Mouse (Mus musculus): ENCODE measurements around the gene Pter. TPM values are rescaled to one million over a fixed set of nuclear protein-coding genes. Genes with fewer than 3 reads are reported as not detected.

The Pter gene
- polyA plus RNA-seq, 1 experiment from 2014 or later: 38.8 TPM

DNA sequence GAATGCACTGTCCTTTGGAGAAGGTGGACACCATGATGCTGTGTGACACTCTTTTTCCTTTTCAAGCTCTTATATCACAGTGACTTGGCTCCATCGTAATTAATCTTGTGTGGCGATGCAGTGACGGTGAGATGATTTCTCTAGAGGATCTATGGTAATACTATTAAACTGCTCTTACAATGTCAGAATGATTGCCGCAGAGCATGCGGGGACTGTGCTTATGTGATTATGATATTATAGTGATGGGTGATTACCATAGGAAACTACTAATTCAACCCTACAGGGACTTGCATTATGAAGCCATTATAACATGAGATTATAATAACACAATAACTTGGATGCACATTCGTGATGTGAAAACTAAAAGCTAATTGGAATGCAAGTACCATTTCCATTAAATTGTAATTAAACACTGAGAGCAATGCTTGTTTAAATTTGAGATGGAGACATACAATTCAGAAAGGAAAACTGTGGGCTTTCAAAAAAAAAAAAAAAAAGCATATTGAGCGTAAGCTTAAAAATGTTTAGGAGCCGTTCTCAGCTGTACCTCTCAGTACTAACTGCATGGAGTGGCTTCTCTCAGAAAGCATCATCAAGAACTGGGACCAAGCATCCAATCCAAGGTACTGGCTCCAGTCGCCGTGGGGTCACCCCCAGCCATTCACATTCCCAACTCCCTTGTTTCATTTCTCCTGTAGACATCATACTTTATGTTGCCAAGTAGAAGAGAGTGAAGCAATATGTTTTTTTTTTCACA, 13.8 kb downstream of the Pter start:
- H3K36me3 ChIP-seq: 0 out of 2 replicates have a peak, but pooled peaks cover 7% of the 10 kb centered on the region
- H3K4me2 ChIP-seq: no peak overlapping the region
- H3K27me3 ChIP-seq (replicated peaks): no peaks in the 10 kb centered on the region
- H3K4me1 ChIP-seq (replicated peaks): peaks cover 2% of the 10 kb centered on the region; the same call in 1 of the 2 replicates
- no peak overlapping the region for H3K9ac ChIP-seq
- H3K9me3 ChIP-seq (replicated peaks): no peaks in the 10 kb centered on the region
- WGBS: 90% methylated on average over 10 of the region's 10 CpGs
- H3K4me3 ChIP-seq: no peak overlapping the region
- ATAC-seq (ENCODE audit: insufficient number of reproducible peaks, low FRiP score): no peak
- no peak overlapping the region for H3K27ac ChIP-seq (ENCODE audit: poor library complexity, severe bottlenecking)

DNA sequence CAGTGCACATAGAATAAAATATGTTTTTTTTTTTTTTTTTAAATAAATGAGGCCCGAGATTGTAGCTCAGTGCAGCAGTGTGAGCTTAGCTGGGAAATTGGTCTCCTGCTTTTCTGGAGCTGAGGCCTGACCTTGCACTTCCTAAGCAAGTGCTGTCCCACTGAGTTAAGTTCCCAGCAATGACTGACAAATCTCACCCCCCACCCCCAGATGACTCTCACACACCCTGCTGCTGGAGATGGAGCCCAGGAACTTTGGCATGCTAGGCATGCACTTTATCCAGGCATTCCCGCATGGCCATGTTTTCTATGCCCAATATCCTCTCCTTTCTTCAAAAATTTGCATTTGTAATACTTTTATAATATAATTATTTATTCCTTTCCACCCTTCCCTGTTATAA, 14.8 kb downstream of the Pter start:
- ATAC-seq (ENCODE audit: insufficient number of reproducible peaks, low FRiP score): no peak
- WGBS: 45% methylated on average over 2 of the region's 2 CpGs
- H3K9me3 ChIP-seq (replicated peaks): no peaks in the 10 kb centered on the region

DNA sequence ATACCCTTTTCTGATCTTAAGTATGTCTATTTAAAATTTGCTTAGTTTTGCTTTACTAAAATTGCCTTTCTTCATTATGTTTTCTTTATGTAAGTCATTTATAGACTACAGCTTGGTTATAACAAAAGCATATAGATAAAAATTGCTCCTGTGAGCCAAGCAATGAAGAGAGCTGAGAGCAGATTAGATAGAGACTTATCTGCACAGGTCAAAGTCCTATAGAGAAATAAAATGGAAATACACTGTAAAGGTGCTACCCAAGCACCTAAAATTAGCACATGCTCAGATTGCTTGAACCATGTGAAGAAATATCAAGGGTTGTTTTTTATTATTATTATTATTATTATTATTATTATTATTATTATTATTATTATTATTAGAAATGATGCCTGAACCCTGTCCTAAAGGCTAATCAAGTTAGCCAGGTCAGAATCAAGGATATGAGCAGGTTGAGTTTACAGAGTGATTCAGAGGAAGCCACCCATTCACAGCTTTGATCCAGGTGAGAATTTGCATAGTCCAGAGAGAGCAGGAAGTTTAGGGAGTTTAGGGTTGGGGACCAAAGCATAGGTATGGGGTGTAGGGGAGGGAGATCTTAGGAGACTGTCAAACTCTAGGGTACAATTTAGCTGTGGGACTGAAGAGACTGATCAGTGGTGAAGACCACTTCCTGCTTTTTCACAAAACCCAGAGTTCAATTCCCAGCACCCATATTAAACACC, 33.0 kb downstream of the Pter start:
- no peaks in the 10 kb centered on the region for H3K4me1 ChIP-seq (replicated peaks)
- no peak for ATAC-seq (ENCODE audit: insufficient number of reproducible peaks, low FRiP score)
- no peaks in the 10 kb centered on the region for H3K36me3 ChIP-seq
- no peak overlapping the region for H3K9ac ChIP-seq
- 0 out of 2 replicates have a peak, but pooled peaks cover 7% of the 10 kb centered on the region for H3K9me3 ChIP-seq (replicated peaks)
- H3K4me3 ChIP-seq: no peak overlapping the region
- H3K4me2 ChIP-seq: no peak overlapping the region
- no peak overlapping the region for H3K27ac ChIP-seq (ENCODE audit: poor library complexity, severe bottlenecking)
- no peaks in the 10 kb centered on the region for H3K27me3 ChIP-seq (replicated peaks)

More for the DNA sequence above, 14.8 kb downstream of the Pter start:
- no peak overlapping the region for H3K27ac ChIP-seq (ENCODE audit: poor library complexity, severe bottlenecking)
- peaks cover 2% of the 10 kb centered on the region; the same call in 1 of the 2 replicates for H3K4me1 ChIP-seq (replicated peaks)
- no peak overlapping the region for H3K4me3 ChIP-seq
- H3K27me3 ChIP-seq (replicated peaks): no peaks in the 10 kb centered on the region
- H3K36me3 ChIP-seq: 0 out of 2 replicates have a peak, but pooled peaks cover 7% of the 10 kb centered on the region
- H3K4me2 ChIP-seq: no peak overlapping the region
- no peak overlapping the region for H3K9ac ChIP-seq

DNA sequence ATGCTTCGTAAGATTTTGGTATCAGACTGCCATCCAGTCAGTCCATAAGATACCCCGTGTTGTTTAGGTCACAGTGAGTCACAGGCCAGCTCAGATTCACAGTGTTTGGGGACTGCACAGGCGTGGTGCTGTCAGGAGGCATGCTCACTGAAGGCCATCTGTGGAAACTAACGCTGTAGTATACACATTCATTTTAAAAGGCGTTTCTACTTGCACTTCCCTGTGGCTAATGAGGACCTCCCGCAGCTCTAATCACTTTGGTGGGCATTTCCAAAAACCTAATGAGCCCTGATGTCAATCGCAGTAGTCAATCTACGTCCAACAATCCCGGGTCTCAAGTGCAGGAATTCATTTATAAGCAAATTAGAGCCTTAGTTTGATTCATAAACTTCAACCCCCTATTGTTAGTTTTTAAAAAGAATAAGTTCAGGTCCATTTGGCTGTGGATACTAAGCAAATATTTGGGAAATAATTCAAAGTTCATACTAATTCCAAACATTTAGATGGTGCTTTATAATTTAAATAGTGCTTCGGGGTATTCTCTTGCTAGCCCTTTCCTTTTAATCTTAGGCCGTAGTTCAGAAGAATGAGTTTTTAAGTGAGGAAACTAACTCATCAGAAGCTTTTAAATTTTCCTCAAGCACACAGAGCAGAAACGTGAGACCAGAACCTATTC, 46.3 kb downstream of the Pter start:
- no peak overlapping the region for H3K4me2 ChIP-seq
- no peak overlapping the region for H3K4me3 ChIP-seq
- H3K27me3 ChIP-seq (replicated peaks): no peaks in the 10 kb centered on the region
- no peak for ATAC-seq (ENCODE audit: insufficient number of reproducible peaks, low FRiP score)
- H3K9ac ChIP-seq: no peak overlapping the region
- H3K9me3 ChIP-seq (replicated peaks): no peaks in the 10 kb centered on the region
- 85% methylated on average over 12 of the region's 12 CpGs for WGBS
- no peaks in the 10 kb centered on the region for H3K4me1 ChIP-seq (replicated peaks)
- H3K27ac ChIP-seq (ENCODE audit: poor library complexity, severe bottlenecking): no peak overlapping the region
- H3K36me3 ChIP-seq: no peaks in the 10 kb centered on the region

DNA sequence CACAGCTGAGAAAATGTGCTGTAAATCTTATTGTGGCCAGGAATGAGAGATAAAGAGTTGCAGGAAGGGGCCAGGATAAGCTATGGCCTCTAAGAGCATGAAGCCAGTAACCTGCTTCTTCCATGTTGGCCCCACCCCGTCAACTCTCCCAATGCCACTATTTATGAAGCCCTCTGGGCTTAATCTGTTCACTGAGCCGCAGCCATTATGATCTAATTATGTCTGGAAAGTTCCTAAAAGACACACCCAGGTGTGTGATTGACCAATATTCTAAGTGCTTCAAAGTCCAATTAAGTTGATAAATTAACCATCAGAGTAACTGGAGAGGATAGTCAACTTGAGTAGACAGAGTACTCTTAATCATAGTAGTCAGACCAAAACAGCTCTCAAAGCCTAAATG, 49.9 kb downstream of the Pter start:
- ATAC-seq (ENCODE audit: insufficient number of reproducible peaks, low FRiP score): no peak
- Histone ChIP-seq H3K9ac (no peak overlapping the region), H3K36me3 (peaks cover 6% of the 10 kb centered on the region), H3K4me3 (no peak overlapping the region), H3K4me2 (no peak overlapping the region), H3K27ac (ENCODE audit: poor library complexity, severe bottlenecking) (no peak overlapping the region), H3K9me3 (replicated peaks) (no peaks in the 10 kb centered on the region), H3K27me3 (replicated peaks) (no peaks in the 10 kb centered on the region), H3K4me1 (replicated peaks) (peaks cover 11% of the 10 kb centered on the region)
- WGBS: 92% methylated on average over 2 of the region's 2 CpGs

DNA sequence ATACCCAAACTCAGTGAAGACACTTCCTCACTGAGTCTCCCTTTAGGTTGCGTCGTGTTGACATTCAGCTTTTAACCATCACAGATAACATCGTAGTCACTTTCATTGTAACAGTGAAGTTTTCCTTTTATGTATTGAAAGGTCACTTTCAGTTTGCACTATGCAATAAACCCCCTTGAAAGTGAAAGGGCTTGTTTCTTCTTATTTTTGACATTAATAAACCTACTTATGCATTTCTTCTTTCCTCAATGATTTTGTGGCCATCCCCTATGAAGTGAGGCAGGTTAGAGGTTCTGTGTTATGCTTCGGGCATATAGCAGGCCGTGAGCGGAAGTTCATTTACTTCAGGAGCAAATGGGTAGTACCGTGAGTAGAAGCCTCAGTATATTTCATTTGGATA, 53.5 kb downstream of the Pter start:
- no peak overlapping the region for H3K4me2 ChIP-seq
- H3K4me3 ChIP-seq: no peak overlapping the region
- H3K9ac ChIP-seq: no peak overlapping the region
- no peaks in the 10 kb centered on the region for H3K27me3 ChIP-seq (replicated peaks)
- WGBS: 89% methylated on average over 7 of the region's 7 CpGs
- H3K36me3 ChIP-seq: peaks cover 17% of the 10 kb centered on the region
- ATAC-seq (ENCODE audit: insufficient number of reproducible peaks, low FRiP score): no peak
- peaks cover 11% of the 10 kb centered on the region for H3K4me1 ChIP-seq (replicated peaks)
- H3K9me3 ChIP-seq (replicated peaks): no peaks in the 10 kb centered on the region
- H3K27ac ChIP-seq (ENCODE audit: poor library complexity, severe bottlenecking): no peak overlapping the region

DNA sequence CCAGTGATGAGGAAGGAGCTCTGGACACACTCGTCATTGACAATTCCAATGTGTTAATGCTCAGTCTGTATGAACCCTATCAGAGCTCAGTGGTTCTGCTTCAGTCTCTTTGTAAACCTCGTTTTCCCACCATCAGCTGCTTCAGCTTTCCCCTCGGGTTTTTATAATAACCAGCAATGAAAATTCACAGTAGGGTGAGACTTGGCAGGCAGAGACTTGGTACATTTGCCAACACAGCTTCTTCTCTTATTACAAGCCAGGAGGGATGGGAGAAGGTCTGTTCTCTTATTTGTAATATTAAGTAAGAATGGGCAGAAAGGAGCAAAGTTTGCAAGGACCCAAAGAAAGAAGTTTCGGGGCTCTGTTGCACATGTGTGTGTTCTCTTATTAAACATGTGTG, 54.9 kb downstream of the Pter start:
- Histone ChIP-seq H3K27ac (ENCODE audit: poor library complexity, severe bottlenecking) (no peak overlapping the region), H3K9ac (no peak overlapping the region), H3K9me3 (replicated peaks) (no peaks in the 10 kb centered on the region), H3K36me3 (peaks cover 19% of the 10 kb centered on the region), H3K4me3 (no peak overlapping the region), H3K4me2 (no peak overlapping the region), H3K27me3 (replicated peaks) (no peaks in the 10 kb centered on the region), H3K4me1 (replicated peaks) (peaks cover 11% of the 10 kb centered on the region)
- WGBS: 77% methylated on average over 4 of the region's 4 CpGs
- ATAC-seq (ENCODE audit: insufficient number of reproducible peaks, low FRiP score): no peak

DNA sequence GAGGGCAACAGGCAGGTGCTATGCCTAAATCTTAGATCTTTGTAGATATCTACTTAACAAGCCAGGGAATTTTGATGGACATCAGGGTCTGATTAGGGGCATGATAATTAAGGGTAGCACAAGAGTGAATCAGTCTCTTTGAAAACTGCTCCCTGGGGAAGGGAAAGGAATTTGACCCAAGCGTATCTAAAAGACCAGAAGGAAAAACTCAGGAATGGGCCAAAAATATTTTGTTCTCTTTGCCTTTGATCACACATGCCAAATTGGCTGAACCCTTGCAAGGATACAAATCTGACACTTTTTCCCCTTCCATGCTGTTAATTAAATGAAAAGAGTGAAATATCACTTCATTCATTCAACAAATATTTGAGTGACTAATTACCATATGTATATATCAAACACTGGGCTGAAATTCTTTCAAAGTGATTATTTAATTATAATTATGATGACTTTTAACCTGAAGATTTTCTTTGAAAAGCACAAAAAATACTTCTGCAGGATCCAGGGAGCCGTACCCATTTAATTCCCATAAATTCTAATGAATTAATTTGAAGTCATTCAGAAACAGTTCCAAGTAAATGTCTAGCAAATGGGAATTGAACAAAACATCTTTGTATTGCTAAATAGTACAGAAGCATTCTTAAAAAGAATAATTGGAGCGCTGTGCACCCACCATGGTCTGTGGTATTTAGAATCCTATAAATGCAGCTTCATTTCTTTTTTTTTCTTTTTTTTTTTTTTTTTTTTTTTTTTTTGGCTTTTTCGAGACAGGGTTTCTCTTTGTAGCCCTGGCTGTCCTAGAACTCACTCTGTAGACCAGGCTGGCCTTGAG, 61.3 kb downstream of the Pter start:
- 77% methylated on average over 4 of the region's 4 CpGs for whole genome bisulfite sequencing

DNA sequence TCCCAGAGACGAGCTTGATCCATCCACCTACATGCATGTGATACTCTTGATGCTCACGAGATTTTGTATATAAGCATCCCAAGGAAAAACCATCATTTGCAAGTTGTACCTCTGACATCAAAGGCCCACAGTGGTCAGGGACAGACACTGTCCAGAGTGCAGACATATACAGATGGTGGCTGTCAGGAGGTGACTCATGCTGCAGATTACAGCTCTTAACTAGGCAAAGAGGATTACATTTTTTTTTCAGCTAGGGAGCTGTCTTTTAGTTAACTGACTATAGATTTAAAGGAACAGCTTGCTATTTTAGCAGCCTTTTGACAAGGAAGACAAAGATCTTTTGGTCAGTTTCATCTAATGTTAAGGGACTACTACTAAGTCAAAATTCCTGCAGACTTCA, 76.2 kb downstream of the Pter start:
- Histone ChIP-seq H3K4me3 (no peak overlapping the region), H3K27ac (ENCODE audit: poor library complexity, severe bottlenecking) (no peak overlapping the region), H3K4me2 (no peak overlapping the region), H3K9ac (no peak overlapping the region), H3K36me3 (peaks cover 12% of the 10 kb centered on the region), H3K27me3 (replicated peaks) (no peaks in the 10 kb centered on the region), H3K4me1 (replicated peaks) (peaks cover 9% of the 10 kb centered on the region; the same call in 1 of the 2 replicates), H3K9me3 (replicated peaks) (no peaks in the 10 kb centered on the region)
- no peak for ATAC-seq (ENCODE audit: insufficient number of reproducible peaks, low FRiP score)
- 32% methylated on average over 2 of the region's 2 CpGs for WGBS

More for the DNA sequence above, 61.3 kb downstream of the Pter start:
- Histone ChIP-seq H3K9ac (no peak overlapping the region), H3K4me3 (no peak overlapping the region), H3K9me3 (replicated peaks) (no peaks in the 10 kb centered on the region), H3K4me1 (replicated peaks) (no peaks in the 10 kb centered on the region), H3K4me2 (no peak overlapping the region), H3K36me3 (peaks cover 16% of the 10 kb centered on the region), H3K27me3 (replicated peaks) (no peaks in the 10 kb centered on the region), H3K27ac (ENCODE audit: poor library complexity, severe bottlenecking) (no peak overlapping the region)
- no peak for ATAC-seq (ENCODE audit: insufficient number of reproducible peaks, low FRiP score)

DNA sequence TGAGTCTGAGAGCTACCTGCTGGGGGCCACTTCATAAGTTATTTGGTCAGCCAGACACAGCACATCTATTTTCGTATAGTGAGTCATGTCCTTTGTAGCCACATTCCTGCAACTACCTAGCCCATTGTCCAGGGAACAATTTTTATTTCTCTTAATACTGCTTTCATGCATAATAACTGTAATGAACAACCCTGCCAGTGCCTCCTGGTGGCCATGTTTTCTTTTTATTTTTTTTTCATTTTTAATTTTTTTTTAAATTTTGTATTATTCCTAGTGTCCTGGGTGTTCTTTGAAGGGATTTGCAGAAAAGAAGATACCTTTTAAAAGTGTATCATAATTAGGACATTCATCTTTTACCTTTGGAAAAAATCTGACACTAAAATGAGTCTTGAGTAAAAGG, 84.6 kb downstream of the Pter start:
- Histone ChIP-seq H3K27me3 (replicated peaks) (peaks cover 26% of the 10 kb centered on the region), H3K4me3 (no peak overlapping the region), H3K9me3 (replicated peaks) (no peaks in the 10 kb centered on the region), H3K27ac (ENCODE audit: poor library complexity, severe bottlenecking) (no peak overlapping the region), H3K36me3 (no peaks in the 10 kb centered on the region), H3K4me1 (replicated peaks) (peaks cover 24% of the 10 kb centered on the region), H3K4me2 (no peak overlapping the region), H3K9ac (no peak overlapping the region)
- no peak for ATAC-seq (ENCODE audit: insufficient number of reproducible peaks, low FRiP score)
- 53% methylated on average over 1 of the region's 1 CpGs for WGBS

Data from heart, embryonic 12.5 days (tissue).